Mouse (Mus musculus) layer of hippocampus, adult 11-12 months (tissue): Measurements from ENCODE around the gene Pdp2.
A peak's percentile ranks its signal among the peaks of the same experiment; 100 is the strongest.
"Not testable (repeated sequence)": the region's sequence is repeated elsewhere in the genome, so short reads cannot be mapped to it uniquely, and the experiment has no call there.

Experiments used
- DNase-seq: peaks from one replicate; pipeline ENCODE4 v3.0.0; 2022; ENCODE audit warnings: low spot score

Pdp2 gene

GRCm38 (mm10) chr8:104633156-104633744 is 42.0 kb downstream of the Pdp2 start:
- DNase-seq = no peak

- no peak for DNase-seq
Measured at GRCm38 (mm10) chr8:104635004-104635710, 43.9 kb downstream of the Pdp2 start.

GRCm38 (mm10) chr8:104638010-104638409 is 46.8 kb downstream of the Pdp2 start:
- no peak for DNase-seq

GRCm38 (mm10) chr8:104640241-104640640 is 49.0 kb downstream of the Pdp2 start:
- no peak for DNase-seq

GRCm38 (mm10) chr8:104640831-104641370 is 49.6 kb downstream of the Pdp2 start:
- DNase-seq = no peak

- DNase-seq = peak; percentile 87
Measured at GRCm38 (mm10) chr8:104641426-104642323, 50.4 kb downstream of the Pdp2 start, which contains the start of gene Ciao2b. Ciao2b (minus strand) TSS chr8:104641965.

GRCm38 (mm10) chr8:104642324-104642654 is 51.0 kb downstream of the Pdp2 start:
- no peak for DNase-seq

- not testable (repeated sequence) for DNase-seq
Measured at GRCm38 (mm10) chr8:104644187-104644586, 52.9 kb downstream of the Pdp2 start.
